Mouse (Mus musculus): Measurements from ENCODE around the gene Krt32. TPM values are rescaled to one million over a fixed set of nuclear protein-coding genes. Genes with fewer than 3 reads are reported as not detected.
A peak's percentile ranks its signal among the peaks of the same experiment; 100 is the strongest.

Gene Krt32
- total and polyA plus RNA-seq, 2 experiments from 2014 or later = not detected

GRCm38 (mm10) chr11:100066236-100067010, 21.6 kb downstream of the Krt32 start:
- no peaks in the 10 kb centered on the region for H3K4me1 ChIP-seq (ENCODE audit: insufficient read depth, low read length)
- DNase-seq (ENCODE audit: low spot score) (peak; percentile 32), ATAC-seq (ENCODE audit: low FRiP score) (no peak)
- no peaks in the 10 kb centered on the region for H3K27me3 ChIP-seq (ENCODE audit: insufficient read depth, low read length)
- H3K4me3 ChIP-seq (ENCODE audit: low read depth, low read length) = no peak overlapping the region
- no peak overlapping the region for H3K27ac ChIP-seq (ENCODE audit: low read depth, low read length)
- H3K9ac ChIP-seq (replicated peaks; ENCODE audit: low read length, poor library complexity, severe bottlenecking) = no peak overlapping the region
- no peaks in the 10 kb centered on the region for H3K36me3 ChIP-seq (ENCODE audit: insufficient read depth, low read length)
- 49% methylated on average over 12 of the region's 12 CpGs for WGBS
- H3K4me2 ChIP-seq (ENCODE audit: low read depth, low read length, poor library complexity, severe bottlenecking) = no peak overlapping the region
- TF ChIP-seq CTCF (IDR thresholded peaks at IDR 0.05) = no peak
- no peaks in the 10 kb centered on the region for H3K9me3 ChIP-seq (ENCODE audit: low read length)

DNA sequence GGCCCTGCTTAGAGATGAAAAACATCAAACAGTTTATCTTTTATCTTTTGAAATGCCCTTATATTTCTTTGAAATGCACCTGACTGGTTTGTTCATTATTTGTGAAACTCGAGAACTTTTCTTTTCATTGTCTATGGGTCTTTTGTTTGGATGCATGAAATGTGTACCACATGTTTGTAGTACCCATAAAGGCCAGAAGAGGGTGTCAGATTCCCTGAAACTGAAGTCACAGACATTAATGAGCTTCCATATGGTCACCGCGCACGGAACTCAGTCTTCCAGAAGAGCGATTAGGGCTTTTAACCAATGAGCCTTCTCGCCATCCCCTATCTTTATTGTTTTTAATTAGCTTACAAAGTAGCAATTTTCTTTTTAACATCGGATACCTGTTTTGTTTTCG, 29.2 kb downstream of the Krt32 start:
- H3K36me3 ChIP-seq (ENCODE audit: insufficient read depth, low read length) = no peaks in the 10 kb centered on the region
- 79% methylated on average over 8 of the region's 8 CpGs for WGBS
- no peak overlapping the region for H3K4me3 ChIP-seq (ENCODE audit: low read depth, low read length)
- TF ChIP-seq CTCF (IDR thresholded peaks at IDR 0.05) = peak; percentile 39
- peak; percentile 33 for DNase-seq (ENCODE audit: low spot score)
- no peaks in the 10 kb centered on the region for H3K9me3 ChIP-seq (ENCODE audit: low read length)
- ATAC-seq (ENCODE audit: low FRiP score) = no peak
- H3K9ac ChIP-seq (replicated peaks; ENCODE audit: low read length, poor library complexity, severe bottlenecking) = no peak overlapping the region
- H3K4me2 ChIP-seq (ENCODE audit: low read depth, low read length, poor library complexity, severe bottlenecking) = no peak overlapping the region
- H3K27me3 ChIP-seq (ENCODE audit: insufficient read depth, low read length) = no peaks in the 10 kb centered on the region
- H3K27ac ChIP-seq (ENCODE audit: low read depth, low read length) = no peak overlapping the region
- H3K4me1 ChIP-seq (ENCODE audit: insufficient read depth, low read length) = no peaks in the 10 kb centered on the region

DNA sequence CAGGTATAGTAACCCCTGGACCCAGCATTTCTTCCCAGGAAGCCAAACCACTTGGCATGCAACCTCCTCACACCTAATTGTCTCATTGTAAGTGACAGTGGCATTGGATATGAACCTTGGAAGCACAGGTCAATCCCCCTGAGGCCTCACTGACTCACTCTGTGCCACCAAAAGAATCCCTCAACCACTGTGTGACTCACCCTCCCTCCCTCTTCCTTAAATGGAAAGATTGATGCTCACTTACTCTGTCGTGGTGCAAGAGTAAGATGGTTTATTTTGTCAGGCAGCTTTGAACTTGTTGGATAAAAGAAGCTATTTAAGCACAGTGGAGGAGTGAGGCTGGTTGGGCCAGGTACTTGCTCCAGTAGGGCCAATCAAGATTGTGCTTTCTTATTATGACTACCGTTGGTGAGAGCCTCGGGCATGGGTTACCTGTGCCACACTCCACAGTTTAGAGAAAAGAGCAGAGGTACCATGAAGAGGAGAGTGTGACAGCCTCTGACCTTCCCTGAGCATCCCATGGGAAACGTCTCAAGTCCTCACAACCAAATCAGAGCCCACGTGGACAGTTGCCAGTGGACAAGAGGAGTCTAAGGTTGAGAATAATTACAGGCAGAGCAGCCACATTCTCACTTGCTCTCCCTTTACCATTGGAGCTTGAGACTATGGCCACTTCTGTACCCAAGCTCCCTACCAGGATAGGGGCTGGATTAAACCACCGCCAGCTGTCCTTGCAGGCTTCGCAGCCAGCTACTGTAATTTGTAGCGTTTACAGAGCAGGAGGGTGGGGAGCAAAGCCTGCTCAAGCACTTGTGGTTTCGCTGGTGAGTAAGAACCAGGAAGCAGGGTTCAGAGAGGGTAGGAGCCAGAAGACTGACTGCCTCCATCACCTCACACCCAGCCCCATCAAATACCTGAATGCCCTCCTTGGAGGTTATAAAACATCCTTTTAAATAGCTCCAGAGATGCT, 32.1 kb downstream of the Krt32 start:
- no peaks in the 10 kb centered on the region for H3K27me3 ChIP-seq (ENCODE audit: insufficient read depth, low read length)
- H3K4me1 ChIP-seq (ENCODE audit: insufficient read depth, low read length) = no peaks in the 10 kb centered on the region
- no peak overlapping the region for H3K4me3 ChIP-seq (ENCODE audit: low read depth, low read length)
- H3K36me3 ChIP-seq (ENCODE audit: insufficient read depth, low read length) = no peaks in the 10 kb centered on the region
- H3K27ac ChIP-seq (ENCODE audit: low read depth, low read length) = no peak overlapping the region
- no peak for ATAC-seq (ENCODE audit: low FRiP score)
- H3K9ac ChIP-seq (replicated peaks; ENCODE audit: low read length, poor library complexity, severe bottlenecking) = no peak overlapping the region
- no peak for TF ChIP-seq CTCF (IDR thresholded peaks at IDR 0.05)
- no peak overlapping the region for H3K4me2 ChIP-seq (ENCODE audit: low read depth, low read length, poor library complexity, severe bottlenecking)
- 76% methylated on average over 9 of the region's 9 CpGs for WGBS
- H3K9me3 ChIP-seq (ENCODE audit: low read length) = no peaks in the 10 kb centered on the region
- DNase-seq (ENCODE audit: low spot score) = no peak

DNA sequence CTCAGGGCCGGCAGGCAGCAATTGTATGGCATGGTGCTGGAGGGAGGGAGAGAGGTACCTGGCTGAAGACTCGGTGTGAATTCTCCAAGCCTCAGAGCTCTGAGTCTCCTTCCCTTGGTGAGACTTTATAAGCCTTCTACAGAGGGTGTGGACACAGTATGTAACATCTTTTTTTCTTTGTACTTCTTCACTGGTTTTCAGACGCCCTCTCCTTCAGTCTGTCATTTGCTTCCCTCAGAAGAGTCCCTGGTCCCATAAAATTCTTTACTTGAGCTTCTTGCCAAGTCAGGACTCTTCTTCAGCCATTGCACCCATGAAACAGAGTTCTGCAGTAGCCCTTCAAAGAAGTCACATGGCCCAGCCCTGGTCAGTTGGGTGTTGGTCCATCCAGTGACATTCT, 37.6 kb downstream of the Krt32 start, which contains the start of gene Krt31:
TSS of gene Krt31 (minus strand) at position 101 of the 400 bp plus-strand sequence.
- ATAC-seq (ENCODE audit: low FRiP score) (no peak), DNase-seq (ENCODE audit: low spot score) (no peak)
- no peak within 1 kb of the TSS for H3K4me3 ChIP-seq (ENCODE audit: low read depth, low read length)
- H3K9ac ChIP-seq (replicated peaks; ENCODE audit: low read length, poor library complexity, severe bottlenecking) = no peak within 1 kb of the TSS
- WGBS = 84% methylated on average over 3 of the region's 3 CpGs
- H3K4me1 ChIP-seq (ENCODE audit: insufficient read depth, low read length) = no peaks in the 10 kb centered on the region
- no peak within 1 kb of the TSS for H3K27ac ChIP-seq (ENCODE audit: low read depth, low read length)
- no peaks in the 10 kb centered on the region for H3K9me3 ChIP-seq (ENCODE audit: low read length)
- H3K36me3 ChIP-seq (ENCODE audit: insufficient read depth, low read length) = no peaks in the 10 kb centered on the region
- TF ChIP-seq CTCF (IDR thresholded peaks at IDR 0.05) = no peak
- H3K27me3 ChIP-seq (ENCODE audit: insufficient read depth, low read length) = no peaks in the 10 kb centered on the region
- H3K4me2 ChIP-seq (ENCODE audit: low read depth, low read length, poor library complexity, severe bottlenecking) = no peak within 1 kb of the TSS

DNA sequence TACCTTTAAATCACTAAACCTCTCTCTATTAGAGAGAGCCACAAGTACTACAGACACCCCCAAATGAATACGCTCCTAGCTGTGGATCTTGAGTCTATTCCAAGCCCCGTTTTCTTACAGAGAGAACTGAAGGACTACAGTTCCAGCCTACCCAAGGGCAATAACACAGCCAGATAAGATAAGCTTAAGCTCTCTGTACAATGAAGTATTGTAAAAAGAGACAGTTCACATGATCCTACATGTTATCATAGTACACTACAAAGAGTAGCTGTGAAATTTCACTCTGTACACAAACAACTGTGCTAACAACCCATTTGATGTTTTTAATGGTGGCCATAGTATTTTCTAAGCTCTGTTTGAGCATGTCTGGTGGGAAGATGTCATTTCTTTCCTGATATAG, 40.8 kb downstream of the Krt32 start:
- DNase-seq (ENCODE audit: low spot score) (no peak), ATAC-seq (ENCODE audit: low FRiP score) (no peak)
- Histone ChIP-seq H3K4me1 (ENCODE audit: insufficient read depth, low read length) (no peaks in the 10 kb centered on the region), H3K9ac (replicated peaks; ENCODE audit: low read length, poor library complexity, severe bottlenecking) (no peak overlapping the region), H3K27ac (ENCODE audit: low read depth, low read length) (no peak overlapping the region), H3K27me3 (ENCODE audit: insufficient read depth, low read length) (no peaks in the 10 kb centered on the region), H3K4me3 (ENCODE audit: low read depth, low read length) (no peak overlapping the region), H3K36me3 (ENCODE audit: insufficient read depth, low read length) (no peaks in the 10 kb centered on the region), H3K9me3 (ENCODE audit: low read length) (no peaks in the 10 kb centered on the region), H3K4me2 (ENCODE audit: low read depth, low read length, poor library complexity, severe bottlenecking) (no peak overlapping the region)
- WGBS = 84% methylated on average over 2 of the region's 2 CpGs
- TF ChIP-seq CTCF (IDR thresholded peaks at IDR 0.05) = no peak

All from midbrain, postnatal 0 days (tissue).